16 mouse cellular contexts compared by ENCODE assay signal in the genomic region with DNA sequence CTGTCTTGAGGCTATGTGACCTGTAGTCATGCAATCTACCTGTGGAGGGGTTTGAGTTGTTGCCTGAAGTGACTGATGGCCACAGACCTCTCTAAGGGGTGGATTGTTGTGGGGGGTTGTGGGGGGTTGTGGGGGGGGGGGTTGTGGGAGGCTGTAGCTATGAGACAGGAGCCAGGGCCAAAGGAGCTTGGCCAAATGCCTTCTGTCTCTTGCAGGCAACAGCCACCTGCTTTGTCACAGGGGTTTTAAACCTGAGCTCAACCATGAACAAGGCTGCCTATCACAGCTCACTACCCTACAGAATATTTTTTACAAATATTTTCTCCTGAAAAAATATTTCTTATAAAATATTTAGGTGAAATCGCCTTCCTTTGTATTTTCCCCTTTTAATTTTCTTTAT.
"Had no signal": no experiment of that assay in that cellular context is flagged by ENCODE, and none has a peak within 500 bp of the region (broad histone marks: within the 10 kb centered on the region; RNA-seq: fewer than 3 reads in every experiment).

No protein-coding gene starts in this region.

- DNase-seq: heart, postnatal 10 days; heart, postnatal 14 days; heart, postnatal 36 days; heart, postnatal 4 days; kidney, adult 11 months; kidney, adult 18-20 months; kidney, adult 2 months; kidney, adult 8-10 months; kidney, adult 9 months; kidney, postnatal 10 days; kidney, postnatal 14 days; kidney, postnatal 25 days; kidney, postnatal 36 days; kidney, postnatal 4 days; layer of hippocampus, adult 9-11 months; layer of hippocampus, postnatal 36 days had no signal
